Mouse (Mus musculus): ENCODE measurements around the gene Pde4b. TPM values are rescaled to one million over a fixed set of nuclear protein-coding genes. Genes with fewer than 3 reads are reported as not detected.

The Pde4b gene
- polyA plus RNA-seq, 1 experiment from 2014 or later: 25.7 TPM

- no peaks in the 10 kb centered on the region for H3K4me1 ChIP-seq (ENCODE audit: insufficient read depth)
- H3K9ac ChIP-seq: peak overlapping the region; percentile 32; the same call in 1 of the 2 replicates
- H3K4me3 ChIP-seq (ENCODE audit: low read depth, low read length): peak overlapping the region; percentile 33
- WGBS: 3% methylated on average over 15 of the region's 15 CpGs
- H3K4me2 ChIP-seq: peak overlapping the region; percentile 66
- TF ChIP-seq CTCF (IDR thresholded peaks at IDR 0.05; ENCODE audit: low read depth): peak; percentile 16; the same call in 1 of the 2 replicates
- H3K27ac ChIP-seq (ENCODE audit: low read depth): peak overlapping the region; percentile 73
- H3K27me3 ChIP-seq (ENCODE audit: insufficient read depth, low read length): no peaks in the 10 kb centered on the region
- ATAC-seq (ENCODE audit: insufficient read depth): peak; percentile 88
- peak; percentile 83 for DNase-seq
- no peaks in the 10 kb centered on the region for H3K36me3 ChIP-seq (ENCODE audit: insufficient read depth)
- H3K9me3 ChIP-seq (ENCODE audit: low read depth, low read length): no peaks in the 10 kb centered on the region
These were observed 167.3 kb downstream of the Pde4b start for GRCm38 (mm10) chr4:102254466-102255294.

- peak overlapping the region; percentile 66 for H3K4me2 ChIP-seq
- no peak for TF ChIP-seq CTCF (IDR thresholded peaks at IDR 0.05; ENCODE audit: low read depth)
- H3K27me3 ChIP-seq (ENCODE audit: insufficient read depth, low read length): no peaks in the 10 kb centered on the region
- DNase-seq: peak; percentile 63
- H3K27ac ChIP-seq (ENCODE audit: low read depth): peak overlapping the region; percentile 73
- 19% methylated on average over 9 of the region's 9 CpGs for WGBS
- no peaks in the 10 kb centered on the region for H3K36me3 ChIP-seq (ENCODE audit: insufficient read depth)
- peak overlapping the region; percentile 32 for H3K9ac ChIP-seq
- peak overlapping the region; percentile 33 for H3K4me3 ChIP-seq (ENCODE audit: low read depth, low read length)
- no peaks in the 10 kb centered on the region for H3K4me1 ChIP-seq (ENCODE audit: insufficient read depth)
- ATAC-seq (ENCODE audit: insufficient read depth): peak; percentile 78
- no peaks in the 10 kb centered on the region for H3K9me3 ChIP-seq (ENCODE audit: low read depth, low read length)
These were observed 167.9 kb downstream of the Pde4b start for GRCm38 (mm10) chr4:102255295-102255670.

DNA sequence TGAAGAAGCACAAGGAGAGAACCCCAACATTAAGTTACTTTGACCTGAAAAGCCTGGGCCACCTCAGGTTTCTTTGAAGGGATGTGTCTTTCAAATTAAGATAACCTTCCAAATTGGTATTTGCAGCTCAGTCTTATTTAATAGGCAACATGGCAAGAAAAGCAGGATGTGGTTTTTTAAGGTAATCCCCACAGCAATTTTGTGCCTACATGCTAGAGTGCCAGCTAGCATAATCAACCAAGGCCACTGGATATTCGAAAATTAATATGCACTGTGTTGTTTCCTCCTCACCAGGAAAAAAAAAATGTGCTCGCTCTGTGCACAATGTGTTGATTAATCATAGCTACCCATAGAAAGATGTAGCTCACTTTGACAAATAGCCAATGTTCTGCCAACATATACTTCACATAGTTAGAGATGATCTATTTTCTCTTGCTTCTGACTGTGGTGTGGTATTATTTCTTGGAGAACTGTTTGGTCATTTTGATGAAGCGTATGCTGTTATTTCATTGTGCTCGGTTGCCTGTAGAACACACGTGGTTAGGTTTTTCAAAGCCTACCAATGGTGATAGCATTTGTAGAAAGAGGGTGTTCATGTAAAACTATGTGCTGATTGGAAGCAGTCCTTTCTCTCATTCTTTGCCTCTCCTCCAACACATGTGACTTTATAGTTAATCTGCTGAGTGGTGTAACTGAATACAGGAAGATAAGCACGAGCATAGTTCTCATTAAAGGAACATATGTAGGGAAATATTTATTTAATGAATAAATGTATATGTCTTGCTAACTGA lies 169.0 kb downstream of the Pde4b start:
- Histone ChIP-seq H3K4me1 (ENCODE audit: insufficient read depth) (no peaks in the 10 kb centered on the region), H3K9me3 (ENCODE audit: low read depth, low read length) (no peaks in the 10 kb centered on the region), H3K27me3 (ENCODE audit: insufficient read depth, low read length) (no peaks in the 10 kb centered on the region), H3K9ac (no peak overlapping the region), H3K27ac (ENCODE audit: low read depth) (no peak overlapping the region), H3K4me3 (ENCODE audit: low read depth, low read length) (no peak overlapping the region), H3K4me2 (peak overlapping the region; percentile 66; the same call in 1 of the 2 replicates), H3K36me3 (ENCODE audit: insufficient read depth) (no peaks in the 10 kb centered on the region)
- DNase-seq (no peak), ATAC-seq (ENCODE audit: insufficient read depth) (no peak)
- 67% methylated on average over 6 of the region's 6 CpGs for WGBS
- no peak for TF ChIP-seq CTCF (IDR thresholded peaks at IDR 0.05; ENCODE audit: low read depth)

DNA sequence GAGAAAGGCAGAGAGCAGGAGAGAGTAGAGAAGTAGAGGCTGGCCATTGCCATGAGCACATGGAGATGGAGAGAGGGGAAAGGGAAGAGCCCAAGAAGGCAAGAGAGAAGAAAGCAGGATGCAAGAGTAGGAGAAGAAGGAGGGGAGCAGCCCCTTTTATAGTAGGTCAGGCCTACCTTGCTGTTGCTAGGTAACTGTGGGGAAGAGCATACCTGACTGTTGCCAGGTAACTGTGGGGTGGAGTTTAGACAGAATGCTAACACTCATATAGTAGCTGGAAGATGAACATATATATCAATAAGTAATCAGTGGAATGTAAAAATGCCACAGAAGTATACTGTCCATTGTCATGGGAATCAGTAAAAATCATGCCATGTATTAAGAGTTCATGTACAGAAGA lies 172.9 kb downstream of the Pde4b start:
- no peak for TF ChIP-seq CTCF (IDR thresholded peaks at IDR 0.05; ENCODE audit: low read depth)
- Histone ChIP-seq H3K9ac (no peak overlapping the region), H3K27ac (ENCODE audit: low read depth) (no peak overlapping the region), H3K4me1 (ENCODE audit: insufficient read depth) (no peaks in the 10 kb centered on the region), H3K27me3 (ENCODE audit: insufficient read depth, low read length) (no peaks in the 10 kb centered on the region), H3K4me3 (ENCODE audit: low read depth, low read length) (no peak overlapping the region), H3K9me3 (ENCODE audit: low read depth, low read length) (no peaks in the 10 kb centered on the region), H3K36me3 (ENCODE audit: insufficient read depth) (no peaks in the 10 kb centered on the region), H3K4me2 (no peak overlapping the region)
- DNase-seq: no peak
- ATAC-seq (ENCODE audit: insufficient read depth): no peak

- no peak for ATAC-seq (ENCODE audit: insufficient read depth)
- H3K4me3 ChIP-seq (ENCODE audit: low read depth, low read length): no peak overlapping the region
- no peak overlapping the region for H3K27ac ChIP-seq (ENCODE audit: low read depth)
- no peaks in the 10 kb centered on the region for H3K36me3 ChIP-seq (ENCODE audit: insufficient read depth)
- no peak for DNase-seq
- H3K4me1 ChIP-seq (ENCODE audit: insufficient read depth): no peaks in the 10 kb centered on the region
- 52% methylated on average over 3 of the region's 3 CpGs for WGBS
- no peak overlapping the region for H3K9ac ChIP-seq
- H3K4me2 ChIP-seq: no peak overlapping the region
- H3K9me3 ChIP-seq (ENCODE audit: low read depth, low read length): no peaks in the 10 kb centered on the region
- no peak for TF ChIP-seq CTCF (IDR thresholded peaks at IDR 0.05; ENCODE audit: low read depth)
- no peaks in the 10 kb centered on the region for H3K27me3 ChIP-seq (ENCODE audit: insufficient read depth, low read length)
These were observed 185.0 kb downstream of the Pde4b start for GRCm38 (mm10) chr4:102272313-102272712.

GRCm38 (mm10) chr4:102272749-102273148 lies 185.4 kb downstream of the Pde4b start:
- H3K36me3 ChIP-seq (ENCODE audit: insufficient read depth): no peaks in the 10 kb centered on the region
- no peak for TF ChIP-seq CTCF (IDR thresholded peaks at IDR 0.05; ENCODE audit: low read depth)
- no peaks in the 10 kb centered on the region for H3K4me1 ChIP-seq (ENCODE audit: insufficient read depth)
- no peak overlapping the region for H3K27ac ChIP-seq (ENCODE audit: low read depth)
- DNase-seq: no peak
- ATAC-seq (ENCODE audit: insufficient read depth): no peak
- H3K9me3 ChIP-seq (ENCODE audit: low read depth, low read length): no peaks in the 10 kb centered on the region
- no peaks in the 10 kb centered on the region for H3K27me3 ChIP-seq (ENCODE audit: insufficient read depth, low read length)
- H3K9ac ChIP-seq: no peak overlapping the region
- no peak overlapping the region for H3K4me2 ChIP-seq
- 40% methylated on average over 4 of the region's 4 CpGs for WGBS
- H3K4me3 ChIP-seq (ENCODE audit: low read depth, low read length): no peak overlapping the region

DNA sequence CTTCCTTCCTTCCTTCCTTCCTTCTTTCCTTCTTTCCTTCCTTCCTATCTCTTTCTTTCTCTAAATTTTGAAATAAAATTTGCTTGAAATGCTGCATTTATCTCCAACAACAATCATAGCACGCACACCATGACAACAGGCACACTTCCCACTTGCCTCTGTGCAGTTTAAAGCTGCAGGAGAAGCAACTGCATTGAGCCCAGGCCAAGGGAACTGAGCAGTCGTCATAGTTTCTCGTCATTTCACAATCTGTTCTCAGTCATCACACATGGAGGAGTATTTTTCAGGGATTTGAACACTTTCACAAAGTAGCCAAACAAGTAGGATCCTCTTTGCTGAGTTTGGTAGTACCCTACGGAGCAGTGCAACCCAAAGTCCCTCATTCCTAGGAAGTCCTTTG lies 188.4 kb downstream of the Pde4b start:
- 66% methylated on average over 4 of the region's 4 CpGs for WGBS
- no peak overlapping the region for H3K27ac ChIP-seq (ENCODE audit: low read depth)
- no peak overlapping the region for H3K9ac ChIP-seq
- no peak for DNase-seq
- no peak overlapping the region for H3K4me3 ChIP-seq (ENCODE audit: low read depth, low read length)
- H3K27me3 ChIP-seq (ENCODE audit: insufficient read depth, low read length): no peaks in the 10 kb centered on the region
- H3K4me1 ChIP-seq (ENCODE audit: insufficient read depth): no peaks in the 10 kb centered on the region
- H3K9me3 ChIP-seq (ENCODE audit: low read depth, low read length): no peaks in the 10 kb centered on the region
- no peak for TF ChIP-seq CTCF (IDR thresholded peaks at IDR 0.05; ENCODE audit: low read depth)
- no peak for ATAC-seq (ENCODE audit: insufficient read depth)
- H3K4me2 ChIP-seq: no peak overlapping the region
- H3K36me3 ChIP-seq (ENCODE audit: insufficient read depth): no peaks in the 10 kb centered on the region

Measured in lung, embryonic 14.5 days (tissue).